Mouse (Mus musculus) ES-Bruce4 (cell line): Measurements from ENCODE around the gene Kcnq2. TPM values are rescaled to one million over a fixed set of nuclear protein-coding genes. Genes with fewer than 3 reads are reported as not detected.

Experiments
- H3K27ac ChIP-seq: 2 replicates; pipeline ENCODE4 v1.5.1; 2012; ENCODE audit warnings: low read length, inconsistent platforms; ENCODE audit not compliant: insufficient read depth
- H3K27me3 ChIP-seq: 2 replicates; pipeline ENCODE4 v1.6.1; 2012; ENCODE audit warnings: mild to moderate bottlenecking, low read length, inconsistent platforms; ENCODE audit not compliant: control insufficient read depth, poor library complexity, insufficient read depth, severe bottlenecking
- H3K36me3 ChIP-seq: 2 replicates; pipeline ENCODE4 v1.6.1; 2012; ENCODE audit warnings: inconsistent platforms, mild to moderate bottlenecking, low read length, moderate library complexity; ENCODE audit not compliant: control insufficient read depth, poor library complexity, insufficient read depth, severe bottlenecking
- H3K4me1 ChIP-seq: one replicate; pipeline ENCODE4 v1.8.1; 2011; ENCODE audit warnings: low read length; ENCODE audit not compliant: control insufficient read depth, insufficient read depth
- H3K4me3 ChIP-seq: 2 replicates; pipeline ENCODE4 v1.5.1; 2011; ENCODE audit warnings: low read depth, mild to moderate bottlenecking, low read length
- H3K9ac ChIP-seq: 2 replicates; pipeline ENCODE4 v1.6.1; 2012; ENCODE audit warnings: low read depth, mild to moderate bottlenecking, inconsistent platforms; ENCODE audit not compliant: poor library complexity, severe bottlenecking
- H3K9me3 ChIP-seq: replicated peaks from 2 replicates; pipeline ENCODE4 v1.6.1; 2012; ENCODE audit warnings: mild to moderate bottlenecking, low read length, inconsistent platforms; ENCODE audit not compliant: control insufficient read depth, poor library complexity, insufficient read depth, severe bottlenecking
- CTCF ChIP-seq: IDR thresholded peaks from one replicate; pipeline ENCODE4 v1.8.1; 2011; ENCODE audit warnings: low read depth, low read length
- EP300 ChIP-seq: IDR thresholded peaks from 2 replicates; pipeline ENCODE4 v1.6.1; 2011; ENCODE audit warnings: low read depth, low read length; ENCODE audit not compliant: insufficient read depth
- POLR2A ChIP-seq: IDR thresholded peaks from one replicate; pipeline ENCODE4 v1.8.1; 2011; ENCODE audit warnings: low read length; ENCODE audit not compliant: insufficient read depth
- polyA plus RNA-seq: library from polyadenylated mRNA; stranded (reverse); fragments of >200 nt; gene quantifications from 2 replicates; pipeline ENCODE4 v1.2.4, GENCODE M21; 2011; ENCODE audit warnings: low read depth; ENCODE audit not compliant: missing spikeins, insufficient read depth, insufficient read length

Kcnq2 gene
- polyA plus RNA-seq, 1 experiment, result 1.0 TPM

DNA sequence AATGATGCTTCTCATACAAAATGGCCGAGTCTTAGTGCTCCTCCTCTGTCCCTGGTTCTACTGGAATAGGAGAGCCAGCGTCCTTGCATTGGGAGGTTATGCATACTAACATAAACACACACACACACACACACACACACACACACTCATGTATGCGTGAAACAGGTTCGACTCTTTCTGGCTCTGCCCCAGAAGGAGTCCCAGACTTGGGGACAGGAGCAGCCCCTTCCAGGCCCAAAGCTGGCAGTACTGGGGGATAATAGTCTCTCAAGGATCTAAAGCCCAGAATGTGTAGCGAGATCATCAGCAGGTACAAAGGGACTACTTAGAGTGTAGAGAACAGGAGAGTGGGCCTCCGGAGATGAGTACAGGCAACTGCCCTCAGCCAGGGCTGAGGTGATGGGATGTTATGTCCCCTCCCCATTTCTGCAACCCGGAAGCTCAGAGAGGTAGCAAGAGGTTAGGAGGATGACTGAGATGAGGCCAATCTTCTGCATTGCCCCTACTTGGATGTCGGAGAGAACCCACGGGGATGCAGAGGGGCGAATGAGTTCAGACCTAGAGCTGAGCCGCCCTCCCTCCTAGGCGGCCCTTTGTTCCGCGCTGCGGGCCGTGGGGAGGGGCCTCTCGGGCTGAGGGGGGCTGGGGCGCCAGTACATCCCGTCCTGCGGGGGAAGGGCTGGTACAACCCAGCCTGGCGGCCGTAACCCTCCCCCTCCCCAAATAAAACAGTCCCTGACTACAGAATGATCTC, 1.1 kb downstream of the Kcnq2 start:
- Histone ChIP-seq H3K27me3 (no peaks in the 10 kb centered on the region), H3K27ac (no peak overlapping the region), H3K36me3 (no peaks in the 10 kb centered on the region), H3K9me3 (no peaks in the 10 kb centered on the region), H3K4me3 (peak overlapping the region; percentile 78), H3K9ac (peak overlapping the region; percentile 78), H3K4me1 (no peaks in the 10 kb centered on the region)
- TF ChIP-seq POLR2A (no peak), CTCF (no peak), EP300 (no peak)

DNA sequence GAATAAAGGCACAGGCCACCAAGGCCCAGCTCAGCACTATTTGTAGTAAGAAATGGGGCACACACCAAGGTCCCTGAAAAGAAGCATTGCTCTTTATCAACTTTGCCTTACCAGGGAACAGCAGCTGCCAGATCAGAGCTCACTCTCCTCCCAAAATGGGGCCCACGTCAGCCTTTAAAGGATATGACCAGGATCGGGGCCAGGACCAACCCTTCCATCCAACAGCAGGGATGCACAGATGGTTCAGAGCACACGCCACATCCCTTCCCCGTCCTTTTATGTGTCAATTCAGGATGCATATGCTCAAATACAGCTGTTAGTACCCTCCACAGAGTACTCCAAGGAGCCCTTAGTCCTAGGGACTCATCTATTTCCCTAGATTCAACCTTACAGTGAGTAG, 4.9 kb downstream of the Kcnq2 start:
- no peaks in the 10 kb centered on the region for H3K27me3 ChIP-seq
- no peak overlapping the region for H3K4me3 ChIP-seq

DNA sequence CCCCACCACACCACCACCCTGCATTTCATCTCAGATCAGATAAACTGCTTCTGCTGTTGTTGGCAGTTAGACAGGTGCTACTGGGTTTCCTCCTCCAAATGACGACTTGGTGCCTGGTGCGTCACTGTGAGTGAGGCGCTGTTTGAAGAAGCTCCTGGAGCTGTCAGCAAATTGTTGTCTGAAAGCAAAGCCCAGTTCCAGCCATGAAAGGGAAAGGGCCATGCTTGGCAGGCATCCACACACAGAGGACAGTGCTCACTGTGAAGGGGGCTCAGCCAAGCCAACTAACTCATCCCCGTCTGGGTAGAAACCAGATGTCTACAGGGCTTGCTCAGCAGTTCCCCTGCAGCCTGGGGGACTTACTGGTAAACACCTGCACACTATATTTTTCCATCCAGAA, 6.1 kb downstream of the Kcnq2 start:
- no peak overlapping the region for H3K9ac ChIP-seq
- H3K9me3 ChIP-seq, result no peaks in the 10 kb centered on the region
- peaks cover 1% of the 10 kb centered on the region for H3K4me1 ChIP-seq
- H3K36me3 ChIP-seq, result no peaks in the 10 kb centered on the region
- H3K4me3 ChIP-seq, result no peak overlapping the region
- no peak overlapping the region for H3K27ac ChIP-seq
- no peaks in the 10 kb centered on the region for H3K27me3 ChIP-seq
- TF ChIP-seq CTCF, result no peak
- no peak for TF ChIP-seq POLR2A
- TF ChIP-seq EP300, result no peak

More for the DNA sequence above, 4.9 kb downstream of the Kcnq2 start:
- Histone ChIP-seq H3K27ac (no peak overlapping the region), H3K9me3 (no peaks in the 10 kb centered on the region), H3K36me3 (no peaks in the 10 kb centered on the region), H3K9ac (no peak overlapping the region), H3K4me1 (peaks cover 1% of the 10 kb centered on the region)
- TF ChIP-seq CTCF (no peak), EP300 (no peak)

DNA sequence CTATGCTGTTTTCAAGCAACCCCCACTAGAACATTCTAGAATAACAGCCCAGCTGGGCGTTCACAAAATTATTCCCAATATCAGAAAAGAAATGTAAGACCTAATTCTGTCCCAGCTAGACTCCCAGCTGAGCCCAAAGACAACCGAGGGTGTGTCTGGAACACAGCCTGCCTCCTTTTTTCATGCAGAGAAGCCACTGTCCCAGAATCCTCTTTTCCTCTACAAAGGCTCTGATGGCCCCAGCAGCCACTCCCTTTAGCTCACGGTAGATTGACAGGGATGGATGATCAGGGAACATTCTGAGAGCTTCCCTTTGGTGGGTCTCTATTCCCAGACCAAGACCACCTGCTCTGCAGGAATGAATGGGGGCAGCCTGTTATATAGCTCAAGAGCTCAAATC, 7.3 kb downstream of the Kcnq2 start:
- no peak overlapping the region for H3K27ac ChIP-seq

DNA sequence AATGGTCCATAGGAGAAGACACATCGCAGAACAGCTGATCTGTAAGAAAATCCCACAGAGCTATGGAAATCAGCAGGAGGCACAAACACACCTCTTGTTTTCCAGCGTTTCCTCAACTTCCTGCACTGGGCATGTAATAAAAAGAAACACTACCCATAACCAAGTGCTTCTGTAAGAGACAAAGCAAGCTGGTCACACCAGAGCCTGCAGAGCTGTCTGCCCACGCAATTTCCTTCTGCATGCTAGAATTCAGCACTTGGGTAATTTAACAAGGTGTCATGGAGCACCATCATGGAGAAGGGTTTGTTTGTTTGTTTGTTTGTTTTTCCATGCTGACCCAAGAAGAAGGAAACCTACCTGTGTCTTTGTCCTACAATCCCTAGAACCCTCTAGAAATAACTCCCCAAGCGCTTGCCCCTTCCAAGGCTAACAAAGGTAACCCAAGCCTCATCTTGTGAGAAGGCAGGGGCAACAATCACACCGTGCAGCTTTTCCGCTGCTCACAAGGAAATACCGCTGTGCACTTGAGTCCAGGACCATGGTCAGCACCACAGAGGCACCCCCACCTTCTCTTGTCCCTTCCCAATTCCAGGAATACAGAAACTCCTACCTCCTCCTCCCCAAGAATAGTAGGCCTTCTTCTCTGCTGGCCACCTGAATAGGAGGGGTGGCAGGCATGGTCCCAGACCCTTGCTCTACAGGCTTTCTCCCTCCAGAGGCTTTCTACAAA, 9.2 kb downstream of the Kcnq2 start:
- H3K4me1 ChIP-seq, result peaks cover 1% of the 10 kb centered on the region
- no peak overlapping the region for H3K9ac ChIP-seq
- TF ChIP-seq CTCF (no peak), EP300 (no peak), POLR2A (no peak)
- no peaks in the 10 kb centered on the region for H3K9me3 ChIP-seq
- H3K27ac ChIP-seq, result no peak overlapping the region
- H3K36me3 ChIP-seq, result no peaks in the 10 kb centered on the region
- H3K4me3 ChIP-seq, result no peak overlapping the region
- no peaks in the 10 kb centered on the region for H3K27me3 ChIP-seq

More for the DNA sequence above, 7.3 kb downstream of the Kcnq2 start:
- no peak overlapping the region for H3K9ac ChIP-seq
- no peaks in the 10 kb centered on the region for H3K9me3 ChIP-seq
- H3K27me3 ChIP-seq, result no peaks in the 10 kb centered on the region
- no peak for TF ChIP-seq CTCF
- TF ChIP-seq EP300, result no peak
- no peak for TF ChIP-seq POLR2A
- H3K36me3 ChIP-seq, result no peaks in the 10 kb centered on the region
- no peak overlapping the region for H3K4me3 ChIP-seq
- peaks cover 1% of the 10 kb centered on the region for H3K4me1 ChIP-seq

DNA sequence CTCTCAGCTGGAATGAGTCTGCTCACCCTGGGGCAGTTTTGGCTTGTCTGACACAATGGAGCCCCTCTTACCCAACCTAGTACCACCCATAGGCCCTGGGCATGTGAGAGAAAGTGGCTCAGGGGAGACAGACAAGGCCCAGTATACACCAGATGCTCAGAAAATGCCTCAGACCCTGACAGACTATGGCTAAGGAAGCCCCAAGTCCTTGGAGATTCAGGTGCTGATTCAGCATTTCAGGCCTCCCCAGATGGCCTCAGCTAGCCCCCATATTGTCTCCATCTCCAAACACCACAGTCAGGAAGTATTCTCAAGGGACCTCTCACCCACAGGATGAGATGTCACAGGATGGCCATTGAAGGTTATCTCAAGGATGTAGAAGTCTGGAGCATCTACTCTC, 12.5 kb downstream of the Kcnq2 start:
- no peak overlapping the region for H3K9ac ChIP-seq
- TF ChIP-seq POLR2A (no peak), CTCF (no peak), EP300 (no peak)
- no peak overlapping the region for H3K27ac ChIP-seq
- no peaks in the 10 kb centered on the region for H3K36me3 ChIP-seq
- H3K27me3 ChIP-seq, result no peaks in the 10 kb centered on the region
- H3K9me3 ChIP-seq, result no peaks in the 10 kb centered on the region
- peaks cover 1% of the 10 kb centered on the region for H3K4me1 ChIP-seq
- no peak overlapping the region for H3K4me3 ChIP-seq
